Mouse (Mus musculus): Measurements from ENCODE around the gene Sertad1. TPM values are rescaled to one million over a fixed set of nuclear protein-coding genes. Genes with fewer than 3 reads are reported as not detected.

Sertad1 gene
- total RNA-seq, 2 experiments from 2014 or later = 4.5 TPM

GRCm38 (mm10) chr7:27473156-27473834 is 13.4 kb upstream of the Sertad1 start, which contains the start of gene Sertad3:
Sertad3 (plus strand) TSS chr7:27473768.
- peak; percentile 99 for DNase-seq (ENCODE audit: low spot score in 2 of 2)

GRCm38 (mm10) chr7:27473835-27474489 is 12.7 kb upstream of the Sertad1 start:
- DNase-seq (ENCODE audit: low spot score in 2 of 2) = peak in 1 of 2 experiments; percentile 42

- DNase-seq (ENCODE audit: low spot score in 2 of 2) = peak; percentile 94 to 96
Measured at GRCm38 (mm10) chr7:27474490-27474954, 12.2 kb upstream of the Sertad1 start.

- DNase-seq (ENCODE audit: low spot score in 2 of 2) = no peak
Measured at GRCm38 (mm10) chr7:27475596-27475995, 11.1 kb upstream of the Sertad1 start.

GRCm38 (mm10) chr7:27476098-27476635 is 10.5 kb upstream of the Sertad1 start:
- DNase-seq (ENCODE audit: low spot score in 2 of 2) = no peak

- no peak for DNase-seq (ENCODE audit: low spot score in 2 of 2)
Measured at GRCm38 (mm10) chr7:27478561-27478960, 8.1 kb upstream of the Sertad1 start.

- no peak for DNase-seq (ENCODE audit: low spot score in 2 of 2)
Measured at GRCm38 (mm10) chr7:27479750-27480149, 7.0 kb upstream of the Sertad1 start.

GRCm38 (mm10) chr7:27480506-27480905 is 6.2 kb upstream of the Sertad1 start:
- DNase-seq (ENCODE audit: low spot score in 2 of 2) = no peak

GRCm38 (mm10) chr7:27480927-27481626 is 5.6 kb upstream of the Sertad1 start:
- DNase-seq (ENCODE audit: low spot score in 2 of 2) = no peak

- peak; percentile 61 to 76 for DNase-seq (ENCODE audit: low spot score in 2 of 2)
Measured at GRCm38 (mm10) chr7:27481627-27481969, 5.1 kb upstream of the Sertad1 start.

GRCm38 (mm10) chr7:27483860-27484259 is 2.9 kb upstream of the Sertad1 start:
- DNase-seq (ENCODE audit: low spot score in 2 of 2) = no peak

- no peak for DNase-seq (ENCODE audit: low spot score in 2 of 2)
Measured at GRCm38 (mm10) chr7:27486102-27486769, 474 bp upstream of the Sertad1 start.

- peak; percentile 48 to 60 for DNase-seq (ENCODE audit: low spot score in 2 of 2)
Measured at GRCm38 (mm10) chr7:27487740-27488268, 1.1 kb downstream of the Sertad1 start.

GRCm38 (mm10) chr7:27489270-27489869 is 2.7 kb downstream of the Sertad1 start:
- DNase-seq (ENCODE audit: low spot score in 2 of 2) = no peak

- DNase-seq (ENCODE audit: low spot score in 2 of 2) = no peak
Measured at GRCm38 (mm10) chr7:27490227-27490542, 3.5 kb downstream of the Sertad1 start.

GRCm38 (mm10) chr7:27490543-27491329 is 4.0 kb downstream of the Sertad1 start:
- DNase-seq (ENCODE audit: low spot score in 2 of 2) = peak; percentile 83 to 87

- DNase-seq (ENCODE audit: low spot score in 2 of 2) = no peak
Measured at GRCm38 (mm10) chr7:27491856-27492255, 5.1 kb downstream of the Sertad1 start.

GRCm38 (mm10) chr7:27493022-27493421 is 6.3 kb downstream of the Sertad1 start:
- no peak for DNase-seq (ENCODE audit: low spot score in 2 of 2)

- DNase-seq (ENCODE audit: low spot score in 2 of 2) = no peak
Measured at GRCm38 (mm10) chr7:27493450-27493849, 6.7 kb downstream of the Sertad1 start.
